Mouse (Mus musculus): ENCODE data around the gene Samhd1.

The Samhd1 gene

DNA sequence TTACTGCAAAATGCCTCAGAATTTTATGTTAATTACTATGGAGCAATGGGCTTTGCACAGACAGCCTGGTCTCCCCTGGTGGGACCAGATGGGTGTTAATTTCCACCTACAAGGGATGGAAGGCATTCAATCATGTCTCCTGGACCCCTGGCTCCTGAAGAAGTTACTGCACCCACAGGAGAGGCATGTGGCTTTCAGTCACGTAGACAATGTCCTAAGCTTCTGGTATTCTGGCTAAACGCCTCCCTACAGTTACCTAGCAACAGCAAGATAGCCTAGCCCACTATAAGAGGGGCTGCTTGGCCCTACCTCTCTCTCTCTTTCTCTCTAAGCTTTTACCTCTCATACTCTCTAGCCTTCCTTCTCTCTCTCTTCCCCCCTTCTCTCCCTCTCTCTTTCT, 32.8 kb downstream of the Samhd1 start:
- intact Hi-C loops (cut with DNase I): no loop called here

DNA sequence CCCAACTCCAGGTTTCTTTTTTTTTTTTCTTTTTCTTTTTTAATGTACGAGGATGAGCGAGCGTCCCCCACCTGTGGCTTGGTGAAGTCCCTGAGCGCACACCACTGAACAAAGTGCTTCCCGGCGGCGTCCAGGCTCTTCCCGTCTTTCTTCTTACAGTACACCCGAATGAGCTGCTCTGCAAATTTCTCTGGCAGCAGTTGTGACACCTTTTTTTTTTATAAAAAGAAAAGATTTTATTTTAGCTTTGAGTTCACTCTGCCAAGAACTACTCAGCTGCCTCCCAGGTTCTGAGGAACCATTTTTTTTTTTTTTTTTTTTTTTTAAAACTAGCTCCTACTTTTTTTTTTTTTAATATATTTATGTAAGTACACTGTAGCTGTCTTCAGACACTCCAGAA, 33.4 kb downstream of the Samhd1 start:
- intact Hi-C loops (cut with DNase I): no loop called here

GRCm38 (mm10) chr2:157100319-157100605, 34.8 kb downstream of the Samhd1 start:
- intact Hi-C loops (cut with DNase I): no loop called here

DNA sequence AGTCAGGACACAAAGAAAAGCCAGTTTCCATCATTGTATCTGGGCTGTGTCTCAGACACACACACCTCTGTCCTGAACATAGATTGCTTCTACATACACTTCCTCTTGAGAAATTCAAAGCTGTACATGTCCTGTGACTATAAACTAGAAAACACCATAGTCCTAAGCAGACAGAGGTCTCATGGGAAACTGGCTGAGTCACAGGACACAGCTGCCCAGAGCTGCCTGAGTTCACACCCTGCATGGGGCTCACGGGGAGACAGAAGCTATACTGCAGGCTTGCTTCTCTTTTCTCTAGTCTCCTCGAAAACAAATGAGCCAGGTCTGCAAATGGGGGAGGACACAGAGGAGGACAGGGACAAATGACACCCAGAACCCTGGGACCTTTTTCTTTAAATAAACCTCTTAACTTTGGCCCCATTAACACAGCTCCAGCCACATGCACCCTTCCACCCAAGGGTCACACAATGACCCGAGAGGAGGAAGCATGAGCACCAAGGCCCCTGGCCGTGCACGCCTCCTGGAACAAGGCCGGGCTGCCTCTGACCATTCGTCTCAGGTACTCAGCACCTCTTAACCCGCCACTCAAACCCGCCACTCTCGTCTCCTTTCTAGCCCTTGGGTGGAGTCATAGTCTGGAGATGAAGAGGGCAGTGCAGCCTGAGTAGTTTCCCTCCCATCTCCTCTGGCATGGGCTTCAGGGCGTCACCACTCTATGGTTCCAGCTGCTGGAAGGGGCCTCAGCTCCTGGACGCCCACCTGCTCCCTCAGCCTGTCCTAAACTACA, 35.3 kb downstream of the Samhd1 start:
- intact Hi-C loops (cut with DNase I): loop anchor here (5.0 to 10.0 kb wide), 3 partner anchors 67 to 225 kb away; no protein-coding TSS in a partner anchor

- intact Hi-C loops (cut with DNase I): loop anchor here (5.0 to 10.0 kb wide), 3 partner anchors 63 to 220 kb away; no protein-coding TSS in a partner anchor
Observed at GRCm38 (mm10) chr2:157095005-157095755, 39.9 kb downstream of the Samhd1 start.

GRCm38 (mm10) chr2:157092024-157092423, 43.0 kb downstream of the Samhd1 start:
- intact Hi-C loops (cut with DNase I): loop anchor here (5.0 to 10.0 kb wide), 2 partner anchors 217 to 280 kb away; no protein-coding TSS in a partner anchor

GRCm38 (mm10) chr2:157087536-157088317, 47.3 kb downstream of the Samhd1 start:
- intact Hi-C loops (cut with DNase I): no loop called here

DNA sequence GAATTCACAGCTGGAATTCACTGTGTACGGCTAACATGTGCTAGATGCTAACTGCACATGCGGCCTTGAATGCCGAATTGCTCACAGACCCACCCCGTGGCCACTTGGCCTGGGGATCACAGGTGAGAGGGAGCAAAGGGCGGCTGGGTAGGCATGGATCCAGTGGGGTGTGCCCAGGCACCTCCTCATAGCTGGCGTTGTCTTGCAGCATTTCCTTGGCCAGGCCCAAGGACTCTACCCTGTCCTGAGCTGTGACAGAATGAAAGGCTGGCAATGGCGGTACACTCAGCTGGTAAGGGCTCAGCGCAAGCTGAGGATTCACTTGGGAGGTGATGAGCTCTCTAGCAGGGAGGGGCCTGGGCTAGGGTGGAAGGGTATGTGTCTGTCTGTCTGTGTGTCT, 48.3 kb downstream of the Samhd1 start, which contains the start of gene Tldc2:
TSS of gene Tldc2 (plus strand) at position 260 of the 400 bp plus-strand sequence.
- intact Hi-C loops (cut with DNase I): no loop called here

GRCm38 (mm10) chr2:157084831-157085585, 50.1 kb downstream of the Samhd1 start:
- intact Hi-C loops (cut with DNase I): loop anchor here (5.0 kb wide), 1 partner anchor 43 kb away; no protein-coding TSS in a partner anchor

DNA sequence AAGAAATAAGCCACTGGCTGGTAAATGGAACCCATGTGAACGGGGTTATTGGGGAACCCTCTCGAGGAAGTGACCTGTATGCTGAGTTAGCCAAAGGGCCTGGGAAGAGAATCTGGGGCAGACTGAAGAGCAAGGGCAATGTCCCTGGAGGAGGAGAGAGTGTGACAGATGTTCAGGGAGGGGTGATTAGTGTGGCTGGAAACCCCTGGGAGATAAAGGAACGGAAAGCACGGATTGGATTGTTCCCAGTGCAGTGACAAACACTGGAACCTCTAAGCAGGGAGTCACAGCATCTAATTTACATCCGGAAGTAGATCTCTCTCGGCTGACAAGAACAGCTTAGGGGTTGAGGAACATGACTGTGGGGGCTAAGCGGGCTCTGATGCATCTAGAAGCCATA, 53.1 kb downstream of the Samhd1 start:
- intact Hi-C loops (cut with DNase I): loop anchor here (5.0 kb wide), 1 partner anchor 40 kb away; no protein-coding TSS in a partner anchor

DNA sequence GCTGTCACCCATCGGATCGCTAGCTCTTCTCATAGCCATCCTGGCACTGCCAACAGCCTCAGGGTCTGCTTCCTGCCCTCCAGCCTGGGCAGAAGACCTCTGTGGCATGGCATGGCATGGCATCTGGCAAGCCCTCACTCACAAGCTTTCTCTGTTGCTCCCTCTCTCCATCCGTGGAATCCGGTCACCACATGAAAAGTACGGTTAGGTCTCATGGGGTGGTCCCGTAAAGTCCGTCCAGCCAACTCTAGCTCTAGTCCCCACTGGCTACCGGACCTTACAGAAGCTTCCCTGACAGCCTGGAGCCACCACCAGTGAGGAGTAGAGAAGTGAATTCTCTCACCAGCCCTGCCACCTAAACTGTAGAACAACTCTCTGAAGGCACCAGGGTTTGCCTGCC, 53.7 kb downstream of the Samhd1 start:
- intact Hi-C loops (cut with DNase I): loop anchor here (5.0 kb wide), 1 partner anchor 39 kb away; no protein-coding TSS in a partner anchor

DNA sequence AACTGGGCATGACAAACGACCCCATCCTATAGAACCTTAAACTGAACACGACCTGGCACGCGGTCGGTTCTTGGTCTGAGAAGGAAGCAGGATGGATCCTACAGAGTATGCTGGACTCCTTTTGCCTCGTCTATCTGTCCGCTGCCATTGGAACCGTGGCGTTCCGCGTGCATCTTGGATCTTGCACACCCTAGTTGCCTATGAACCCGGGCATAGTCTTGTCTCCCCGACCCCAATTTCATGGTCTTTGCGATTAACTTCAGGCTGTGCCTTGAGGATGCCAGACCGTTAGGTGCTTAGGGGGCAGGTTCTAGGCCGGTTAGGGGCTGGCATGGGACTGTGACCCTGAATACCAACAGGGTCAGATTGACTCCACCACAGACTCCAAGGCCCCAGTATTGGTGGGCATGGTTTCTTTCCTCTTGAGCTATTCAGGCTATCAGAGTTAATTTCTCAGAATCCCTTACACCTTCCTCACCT, 55.3 kb downstream of the Samhd1 start:
- intact Hi-C loops (cut with DNase I): loop anchor here (5.0 kb wide), 1 partner anchor 37 kb away; no protein-coding TSS in a partner anchor

GRCm38 (mm10) chr2:157078793-157079700, 56.0 kb downstream of the Samhd1 start, which contains the start of gene Soga1:
TSS of gene Soga1 (minus strand) at chr2:157079254.
- intact Hi-C loops (cut with DNase I): no loop called here

GRCm38 (mm10) chr2:157078059-157078792, 56.8 kb downstream of the Samhd1 start:
- intact Hi-C loops (cut with DNase I): no loop called here

GRCm38 (mm10) chr2:157077641-157078058, 57.4 kb downstream of the Samhd1 start:
- intact Hi-C loops (cut with DNase I): no loop called here

- intact Hi-C loops (cut with DNase I): no loop called here
Observed at GRCm38 (mm10) chr2:157077160-157077559, 57.9 kb downstream of the Samhd1 start.

DNA sequence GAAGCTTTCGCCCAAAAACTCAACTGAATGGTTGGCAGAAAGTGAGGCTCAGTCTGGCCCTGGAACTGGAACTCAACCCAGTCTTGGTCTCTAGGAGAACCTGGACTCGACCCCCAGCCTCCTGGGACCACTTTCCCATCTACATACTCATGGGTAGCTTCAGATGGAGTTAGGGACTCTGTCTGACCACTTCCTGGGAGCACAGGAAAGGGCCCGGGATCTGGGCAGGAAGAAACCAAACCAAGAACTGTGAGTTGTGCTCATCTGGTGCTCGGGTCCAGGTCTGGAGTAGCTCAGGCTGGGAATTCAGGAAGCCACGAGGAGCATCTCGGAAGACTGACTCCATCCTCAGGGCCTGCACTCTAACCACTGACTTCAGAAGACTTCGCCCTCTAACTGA, 58.5 kb downstream of the Samhd1 start:
- intact Hi-C loops (cut with DNase I): no loop called here

GRCm38 (mm10) chr2:157075685-157076084, 59.4 kb downstream of the Samhd1 start:
- intact Hi-C loops (cut with DNase I): no loop called here

DNA sequence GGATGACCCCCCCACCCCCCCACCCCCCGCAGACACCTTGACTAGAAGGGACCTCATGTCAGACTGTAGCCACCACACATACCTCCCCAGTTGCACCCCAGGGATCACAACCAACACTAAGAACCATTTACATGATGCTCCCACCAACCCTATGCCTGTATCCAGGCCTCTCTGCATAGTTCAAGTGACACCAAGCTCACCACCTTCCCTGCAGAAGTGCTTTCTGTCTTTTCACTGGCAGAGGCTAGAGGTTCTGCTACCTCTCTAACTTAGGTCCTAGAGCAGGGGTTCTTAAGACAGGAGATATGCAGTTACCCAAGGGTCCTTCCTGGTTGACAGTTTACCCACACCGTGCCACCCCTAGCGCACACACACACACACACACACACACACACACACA, 59.8 kb downstream of the Samhd1 start:
- intact Hi-C loops (cut with DNase I): no loop called here

Measured in adrenal gland (tissue).